ENCODE assay signal across 22 mouse cellular contexts in genomic region chr8:114968842-114969241, GRCm38 (mm10).
DNase-seq lines count a peak whose midpoint lies in the region; TF ChIP-seq lines count a peak whose summit lies in the region.
"Had no signal": no experiment of that assay in that cellular context is flagged by ENCODE, and none has a peak within 500 bp of the region (broad histone marks: within the 10 kb centered on the region; RNA-seq: fewer than 3 reads in every experiment).

No protein-coding gene starts in this region.

- H3K4me3 ChIP-seq in cerebellum, adult 2 months (replicated peaks; ENCODE audit: insufficient read depth, low read depth, low read length) = no peak overlapping the region
- H3K4me3 ChIP-seq in layer of hippocampus, adult 2 months = no peak overlapping the region
- no peak overlapping the region for H3K4me3 ChIP-seq in testis, adult 2 months (ENCODE audit: control insufficient read depth, low read depth, low read length)
- H3K4me3 ChIP-seq: embryonic facial prominence, embryonic 10.5 days; heart, embryonic 10.5 days; hindbrain, embryonic 12.5 days; limb, embryonic 15.5 days; megakaryocyte, embryonic 14.5 days; neural tube, embryonic 13.5 days had no signal

- 0 out of 2 replicates have a peak, but pooled peaks have one; percentile 13 for TF ChIP-seq CTCF in cerebellum, adult 2 months (IDR thresholded peaks at IDR 0.05; ENCODE audit: borderline replicate concordance, insufficient read depth, low read depth, low read length)
- TF ChIP-seq CTCF in layer of hippocampus, adult 2 months (conservative IDR thresholded peaks at IDR 0.05) = peak; percentile 53
- peak; percentile 69; the same call in 1 of the 2 replicates for TF ChIP-seq CTCF in testis, adult 2 months (IDR thresholded peaks at IDR 0.05; ENCODE audit: control insufficient read depth, insufficient read depth, insufficient replicate concordance, low read depth, low read length)

- no peaks in the 10 kb centered on the region for H3K4me1 ChIP-seq in cerebellum, adult 2 months (ENCODE audit: control insufficient read depth, insufficient read depth, low read length)
- H3K4me1 ChIP-seq in testis, adult 2 months (ENCODE audit: control insufficient read depth, insufficient read depth, low read length) = no peaks in the 10 kb centered on the region
- H3K4me1 ChIP-seq: hindbrain, embryonic 12.5 days; megakaryocyte, embryonic 14.5 days had no signal

- DNase-seq in cerebellum, adult 2 months = no peak
- no peak for DNase-seq in cerebellum, adult 9-11 months
- no peak for DNase-seq in layer of hippocampus, adult 2 months (ENCODE audit: low spot score in 2 of 2)
- no peak for DNase-seq in layer of hippocampus, postnatal 25 days (ENCODE audit: extremely low spot score in 1 of 2, low spot score in 1 of 2)
- DNase-seq in testis, postnatal 10 days (ENCODE audit: low spot score) = no peak
- peak; percentile 9 for DNase-seq in splenic B cell, adult 2 months (ENCODE audit: low read depth, low spot score)
- no peak for DNase-seq in embryo, embryonic 9.5 days (ENCODE audit: extremely low spot score)
- DNase-seq: adrenal gland, postnatal 25 days; cerebellum, adult 18-20 months; gastrocnemius, postnatal 36 days; layer of hippocampus, postnatal 36 days; lung, postnatal 10 days; midbrain, embryonic 14.5 days; right cerebral cortex, adult 18-20 months had no signal

- no peaks in the 10 kb centered on the region for H3K27me3 ChIP-seq in cerebellum, adult 2 months (ENCODE audit: control insufficient read depth, insufficient read depth, low read length)
- H3K27me3 ChIP-seq in testis, adult 2 months (ENCODE audit: control insufficient read depth, insufficient read depth, low read length) = no peaks in the 10 kb centered on the region
- no peaks in the 10 kb centered on the region for H3K27me3 ChIP-seq in splenic B cell, adult 2 months (ENCODE audit: control insufficient read depth, insufficient read depth, low read length, poor library complexity, severe bottlenecking)
- H3K27me3 ChIP-seq: CH12.LX; hindbrain, embryonic 12.5 days had no signal

- H3K27ac ChIP-seq in cerebellum, adult 2 months (ENCODE audit: insufficient read depth, low read length) = no peak overlapping the region
- no peak overlapping the region for H3K27ac ChIP-seq in layer of hippocampus, adult 2 months
- H3K27ac ChIP-seq in testis, adult 2 months (ENCODE audit: control insufficient read depth, insufficient read depth, low read depth, low read length) = no peak overlapping the region
- H3K27ac ChIP-seq: embryonic facial prominence, embryonic 10.5 days; heart, embryonic 10.5 days; hindbrain, embryonic 12.5 days; limb, embryonic 15.5 days; neural tube, embryonic 13.5 days had no signal

- 90% methylated on average over 4 of the region's 4 CpGs for WGBS in cerebellum, adult 2 months

- TF ChIP-seq POLR2A in cerebellum, adult 2 months (IDR thresholded peaks at IDR 0.05; ENCODE audit: borderline replicate concordance, insufficient read depth, low read length) = no peak
- no peak for TF ChIP-seq POLR2A in testis, adult 2 months (IDR thresholded peaks at IDR 0.05; ENCODE audit: control insufficient read depth, low read depth, low read length)

- no peaks in the 10 kb centered on the region for H3K36me3 ChIP-seq in testis, adult 2 months (ENCODE audit: control insufficient read depth, insufficient read depth, low read length)
- H3K36me3 ChIP-seq in splenic B cell, adult 2 months (ENCODE audit: control insufficient read depth, insufficient read depth, low read length, poor library complexity, severe bottlenecking) = no peaks in the 10 kb centered on the region
- H3K36me3 ChIP-seq: embryonic facial prominence, embryonic 10.5 days; heart, embryonic 10.5 days; hindbrain, embryonic 12.5 days; limb, embryonic 15.5 days; neural tube, embryonic 13.5 days had no signal

Comparison
In these comparisons a context has a peak if more than half of its experiments do, and no peak if none do; other contexts are left out.
1. CTCF ChIP-seq: peak in every context shown above with its lines; median percentile 69 in testis, adult 2 months; 53 in layer of hippocampus, adult 2 months; 13 in cerebellum, adult 2 months.